Mouse (Mus musculus): ENCODE measurements at regions not wholly inside any gene's neighbourhood (a gene's known extent, or its start where the extent isn't known, plus 50 kb on each side); places are given as distances from the start of the nearest gene placed in this dataset.
"Not testable (repeated sequence)": the region's sequence is repeated elsewhere in the genome, so short reads cannot be mapped to it uniquely, and the experiment has no call there.

DNA sequence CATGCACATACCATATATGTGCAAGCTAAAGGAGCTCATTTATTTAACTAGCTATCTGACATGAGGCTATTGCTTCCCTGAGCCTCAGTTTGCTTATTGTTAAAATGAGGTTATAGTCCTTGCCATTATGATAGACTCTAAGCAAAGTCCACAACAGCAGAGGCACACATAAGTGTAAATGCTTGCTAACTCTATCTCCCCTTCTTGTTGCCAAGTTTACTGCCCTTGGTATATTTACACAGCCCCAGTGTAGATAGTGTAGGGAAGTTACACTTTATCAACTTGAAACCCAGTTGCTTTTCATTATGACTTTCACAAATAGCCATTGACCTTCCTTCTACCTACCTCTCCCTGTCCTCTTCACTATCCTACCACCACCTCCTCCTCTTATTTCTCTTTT, 782.6 kb upstream of the Agtr1b start:
- DNase-seq (ENCODE audit: low spot score in 2 of 2) = no peak

DNA sequence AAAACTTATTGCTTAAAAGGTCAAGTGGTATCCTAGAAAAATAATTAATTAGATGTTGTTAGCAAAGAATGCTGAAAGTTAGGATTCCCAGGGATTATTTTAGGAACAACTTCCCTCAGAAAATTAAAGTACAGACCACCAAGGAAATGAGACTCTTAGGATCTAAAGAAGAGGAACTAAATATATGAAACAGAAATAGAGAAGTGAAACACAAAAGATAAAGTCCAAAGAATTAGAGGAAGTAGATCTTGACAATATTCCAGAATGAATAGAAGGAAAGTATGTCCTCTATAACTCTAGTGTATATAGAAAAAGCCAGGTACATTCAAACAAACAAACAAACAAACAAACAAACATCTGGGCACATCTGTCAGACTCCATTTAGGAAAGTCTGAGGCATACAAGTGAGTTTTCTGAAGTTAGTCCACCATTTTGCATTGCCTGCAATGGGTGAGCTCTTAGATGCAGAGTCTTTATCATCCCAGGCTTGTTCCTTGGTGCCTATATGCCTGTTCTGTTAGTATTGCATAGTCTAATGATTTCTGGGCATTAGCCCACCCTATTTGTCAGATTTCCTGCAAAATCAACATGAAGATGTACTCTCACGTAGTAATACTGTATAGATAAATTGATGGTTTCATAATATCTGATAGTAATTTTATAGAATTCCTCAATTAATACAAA, 762.0 kb upstream of the Agtr1b start:
- no peak for DNase-seq (ENCODE audit: low spot score in 2 of 2)

DNA sequence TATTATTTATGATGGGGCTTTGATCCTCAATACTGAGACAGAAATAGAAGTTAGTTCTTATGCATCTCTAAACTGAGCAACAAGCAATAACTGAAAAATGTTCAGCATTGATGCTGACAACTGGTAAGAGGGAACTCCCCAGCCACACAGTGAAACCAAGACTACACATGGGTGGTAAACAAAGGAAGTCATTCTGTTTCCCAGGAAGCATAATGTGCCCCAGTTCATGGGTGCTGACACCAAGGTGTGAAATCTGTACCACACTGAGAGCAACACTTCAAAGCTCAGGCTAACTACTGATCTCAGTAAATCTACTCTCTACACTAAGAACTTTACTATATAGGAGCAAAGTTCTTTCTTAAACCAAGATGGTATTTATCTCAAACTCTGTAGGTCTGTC, 759.2 kb upstream of the Agtr1b start:
- DNase-seq (ENCODE audit: low spot score in 2 of 2) = no peak

DNA sequence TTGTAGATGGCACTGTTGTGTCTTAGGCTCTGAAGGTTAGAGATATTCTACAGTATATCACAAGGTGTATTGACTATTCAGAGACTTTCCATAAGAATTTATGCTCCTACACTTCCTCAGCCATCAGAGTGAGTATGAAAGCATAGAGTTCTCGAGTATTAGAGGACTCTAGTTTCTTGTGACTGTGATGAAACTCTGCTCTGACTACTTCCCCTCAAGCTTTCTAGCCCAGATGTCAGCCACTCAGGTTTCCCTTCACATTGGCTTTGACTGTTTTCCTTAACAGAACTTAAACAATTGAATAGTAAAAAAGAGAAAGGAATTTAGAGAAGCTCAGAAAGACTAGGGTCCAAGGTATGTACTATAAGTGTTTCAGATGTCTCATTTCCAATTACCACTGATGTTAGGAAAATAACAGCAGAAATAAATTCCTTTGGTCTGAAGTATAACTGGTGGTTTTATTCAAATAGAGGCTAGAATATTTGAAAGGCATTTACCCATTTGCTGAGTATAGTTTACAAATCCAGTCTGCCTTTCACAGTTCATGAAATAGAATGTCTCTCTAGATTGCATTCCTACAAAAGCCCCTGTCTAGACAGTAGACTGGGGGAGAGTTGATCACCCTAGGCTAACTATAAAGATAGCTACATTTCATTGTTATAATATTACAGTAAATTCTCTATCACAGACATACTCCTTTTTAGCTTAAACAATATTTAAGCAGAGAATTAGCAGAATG, 751.4 kb upstream of the Agtr1b start:
- DNase-seq (ENCODE audit: low spot score in 2 of 2) = no peak

DNA sequence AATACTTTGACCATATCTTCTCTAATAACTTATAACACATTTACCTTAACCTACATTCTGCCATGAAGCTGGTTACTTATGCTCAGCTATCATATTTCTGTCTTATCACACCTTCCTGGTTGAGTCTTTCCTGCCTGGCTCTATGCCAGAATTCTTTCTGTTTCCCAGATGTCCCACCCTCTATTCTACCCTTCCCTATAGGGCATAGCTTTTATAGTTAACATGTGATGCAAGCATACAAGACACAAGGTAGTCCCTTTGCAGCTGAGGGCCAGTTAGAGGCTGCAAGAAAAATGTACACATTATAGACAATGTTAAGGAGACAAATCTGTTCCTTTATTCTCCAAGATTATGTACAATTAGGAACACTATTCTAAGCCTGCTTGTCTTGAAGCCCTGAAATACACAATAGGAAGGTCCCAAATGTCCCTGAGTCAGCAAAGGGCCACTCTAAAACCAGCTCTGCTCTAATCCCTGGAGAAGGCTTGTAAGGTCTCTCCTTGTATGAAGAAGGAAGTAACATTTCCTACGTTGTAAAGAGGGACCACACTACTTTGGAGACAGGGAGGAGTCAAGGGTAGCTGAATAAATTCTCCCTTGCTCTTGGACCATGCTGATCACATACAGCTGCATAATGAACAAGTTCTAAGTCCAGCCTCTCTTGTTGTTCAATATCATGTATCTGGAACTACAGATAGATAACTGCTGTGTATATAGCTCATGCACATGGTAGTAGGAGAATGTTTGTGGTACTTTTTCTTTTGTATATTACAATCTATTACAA, 745.0 kb upstream of the Agtr1b start:
- DNase-seq (ENCODE audit: low spot score in 2 of 2) = no peak

DNA sequence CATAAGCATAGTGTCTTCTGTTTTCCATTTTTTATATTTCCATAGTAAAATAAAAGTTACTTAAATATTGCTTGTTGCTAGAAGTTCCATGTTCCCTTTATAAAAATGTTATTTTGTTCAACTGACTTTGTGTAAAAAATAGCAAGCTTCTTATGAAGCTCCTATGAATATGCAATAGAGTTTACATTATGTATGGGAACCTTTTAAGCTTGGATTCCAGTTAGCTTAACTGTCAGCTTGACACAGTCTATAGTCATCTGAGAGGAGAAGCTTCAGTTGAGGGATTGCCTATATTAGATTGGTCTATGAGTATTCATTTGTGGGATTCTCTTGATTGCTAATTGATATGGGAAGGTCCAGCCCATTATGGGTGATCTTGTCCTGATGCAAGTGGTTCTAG, 723.2 kb upstream of the Agtr1b start:
- no peak for DNase-seq (ENCODE audit: low spot score in 2 of 2)

- DNase-seq (ENCODE audit: low spot score in 2 of 2) = peak in 1 of 2 experiments; percentile 6
These were observed 719.4 kb upstream of the Agtr1b start for GRCm38 (mm10) chr3:21086426-21086825.

DNA sequence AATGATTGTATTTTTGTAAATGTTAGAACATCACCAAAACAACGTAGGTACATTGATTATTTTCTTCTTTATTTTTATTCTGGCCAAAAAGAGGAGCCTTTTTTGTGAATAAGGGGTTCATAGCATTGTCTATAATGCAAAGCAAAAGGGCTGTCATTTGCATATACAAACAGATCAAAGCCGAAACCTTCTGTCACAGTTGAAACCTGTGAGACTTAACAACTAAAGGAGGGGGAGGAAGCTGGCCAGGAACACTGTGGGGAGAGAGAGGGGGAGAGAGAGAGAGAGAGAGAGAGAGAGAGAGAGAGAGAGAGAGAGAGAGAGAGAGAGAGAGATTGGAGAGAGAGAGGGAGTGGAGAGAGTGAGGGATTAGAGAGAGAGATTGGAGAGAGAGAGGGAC, 710.6 kb upstream of the Agtr1b start:
- no peak for DNase-seq (ENCODE audit: low spot score in 2 of 2)

DNA sequence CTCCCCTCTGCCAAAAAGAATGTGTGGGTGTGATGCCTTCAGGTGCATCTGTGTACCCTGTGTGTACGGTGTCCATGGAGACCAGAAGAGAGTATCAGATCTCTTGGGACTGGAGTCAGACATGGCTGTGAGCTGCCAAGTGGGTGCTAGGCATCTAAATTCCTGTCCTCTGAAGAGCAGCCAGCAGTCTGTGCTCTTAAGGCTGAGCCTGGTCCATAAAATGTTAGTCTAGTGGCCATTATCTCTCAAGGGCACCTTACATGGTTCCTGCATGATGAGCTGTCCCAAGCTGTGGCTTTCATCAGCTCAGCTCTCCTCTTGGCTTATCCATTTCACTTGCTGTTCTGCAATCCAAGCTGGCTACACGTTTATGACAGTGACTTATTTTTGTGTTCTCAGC, 686.4 kb upstream of the Agtr1b start:
- not testable (repeated sequence) for DNase-seq (ENCODE audit: low spot score in 2 of 2)

GRCm38 (mm10) chr3:21049365-21049764, 682.4 kb upstream of the Agtr1b start:
- DNase-seq (ENCODE audit: low spot score in 2 of 2) = not testable (repeated sequence)

DNA sequence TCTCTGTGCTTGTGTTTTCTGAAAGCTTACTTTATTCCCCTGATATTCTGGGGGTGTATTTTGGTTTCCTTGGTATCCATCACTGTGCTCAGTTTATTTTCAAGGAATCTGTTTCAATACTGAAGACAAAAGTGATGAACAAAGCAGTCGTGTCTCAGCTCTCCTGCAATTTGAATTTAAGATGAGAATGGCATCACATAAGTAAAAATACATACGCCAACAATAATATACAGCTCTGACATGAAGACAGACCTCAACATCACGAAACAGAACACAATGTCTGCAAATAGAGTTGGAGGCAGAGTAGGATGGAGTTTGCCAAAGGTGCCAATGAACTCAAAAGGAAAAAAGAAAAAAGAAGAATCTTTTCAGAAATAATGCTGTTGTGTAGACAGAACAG, 679.0 kb upstream of the Agtr1b start:
- DNase-seq (ENCODE audit: low spot score in 2 of 2) = peak in 1 of 2 experiments; percentile 30

DNA sequence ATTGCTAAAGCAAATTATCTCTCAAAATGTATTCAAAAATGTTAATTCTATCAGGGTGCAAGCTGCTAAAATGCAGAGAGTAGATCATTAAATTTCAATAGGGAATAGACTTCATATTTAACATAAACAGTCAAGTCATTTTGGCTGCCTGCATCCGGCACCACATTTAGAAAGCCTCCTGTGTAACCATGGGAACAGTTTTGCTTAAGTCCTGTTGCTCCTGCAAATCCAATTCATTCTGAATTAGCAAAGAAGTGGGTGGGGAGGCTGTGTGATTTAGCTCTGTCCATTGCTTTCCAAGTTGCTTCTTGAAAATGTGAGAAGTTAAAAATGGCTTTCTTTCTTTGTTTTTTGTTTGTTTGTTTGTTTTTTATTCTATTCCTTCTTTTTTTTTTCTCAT, 658.9 kb upstream of the Agtr1b start:
- DNase-seq (ENCODE audit: low spot score in 2 of 2) = peak; percentile 38 to 72

- DNase-seq (ENCODE audit: low spot score in 2 of 2) = peak in 1 of 2 experiments; percentile 46
These were observed 654.0 kb upstream of the Agtr1b start for GRCm38 (mm10) chr3:21020946-21021345.

DNA sequence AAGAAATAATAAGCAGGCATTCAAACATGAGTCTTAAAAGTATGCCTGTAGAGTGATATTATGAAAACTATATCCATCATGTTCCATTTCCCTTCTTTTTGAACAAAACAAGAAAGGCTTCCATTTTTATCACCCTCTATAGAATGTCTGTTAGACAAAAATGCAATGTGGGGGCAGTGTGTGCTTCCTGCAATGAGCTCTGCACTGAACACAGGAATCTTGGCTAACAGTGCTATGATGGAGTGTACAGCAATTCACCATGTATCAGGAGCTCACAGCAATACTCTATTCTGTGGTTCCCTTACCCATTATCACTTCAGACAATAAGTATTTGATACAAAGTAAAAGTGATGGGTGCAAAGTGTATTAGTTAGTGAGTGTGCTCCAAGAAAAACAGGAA, 653.3 kb upstream of the Agtr1b start:
- DNase-seq (ENCODE audit: low spot score in 2 of 2) = no peak

DNA sequence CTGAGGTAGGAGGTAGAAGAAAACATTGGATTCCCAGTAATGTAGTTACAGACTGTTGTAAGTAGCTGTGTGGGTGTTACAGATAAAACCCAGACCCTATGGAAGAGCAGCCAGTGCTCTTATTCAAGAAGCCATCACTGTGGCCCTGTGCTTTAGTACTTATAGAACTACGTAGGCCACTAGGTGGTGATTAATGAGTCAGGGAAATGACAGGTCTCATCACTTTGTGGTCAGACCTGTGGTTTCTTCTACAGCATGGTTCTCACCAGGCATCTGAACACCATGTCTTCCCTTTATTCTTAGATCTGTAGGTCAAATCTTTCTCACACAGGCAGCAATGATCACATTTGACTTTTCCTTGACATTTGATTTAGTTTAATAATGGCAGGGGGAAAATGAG, 642.7 kb upstream of the Agtr1b start:
- DNase-seq (ENCODE audit: low spot score in 2 of 2) = no peak

- peak in 1 of 2 experiments; percentile 59 for DNase-seq (ENCODE audit: low spot score in 2 of 2)
These were observed 631.3 kb upstream of the Agtr1b start for GRCm38 (mm10) chr3:20998295-20998694.

GRCm38 (mm10) chr3:20989486-20989970, 622.6 kb upstream of the Agtr1b start:
- DNase-seq (ENCODE audit: low spot score in 2 of 2) = no peak

GRCm38 (mm10) chr3:20986942-20987341, 620.0 kb upstream of the Agtr1b start:
- DNase-seq (ENCODE audit: low spot score in 2 of 2) = no peak

DNA sequence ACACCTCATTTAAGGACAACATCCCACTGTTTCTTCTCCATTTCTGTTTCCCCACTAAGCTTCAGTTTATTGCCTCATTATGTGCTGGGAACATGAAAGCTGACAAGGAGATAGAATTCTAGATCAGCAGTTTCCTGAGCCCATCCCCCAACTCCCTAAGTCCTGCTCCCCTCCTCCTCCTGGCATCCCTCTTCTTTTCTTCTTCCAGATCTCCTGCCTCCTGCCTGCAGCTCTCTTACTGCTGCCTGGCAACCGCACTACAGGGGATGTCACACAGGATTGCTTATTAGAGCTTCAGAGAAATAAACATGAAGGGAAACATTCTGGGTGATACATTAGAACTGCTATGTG, 619.4 kb upstream of the Agtr1b start:
- peak; percentile 13 to 49 for DNase-seq (ENCODE audit: low spot score in 2 of 2)

- peak in 1 of 2 experiments; percentile 35 for DNase-seq (ENCODE audit: low spot score in 2 of 2)
These were observed 618.9 kb upstream of the Agtr1b start for GRCm38 (mm10) chr3:20985682-20986376.

- no peak for DNase-seq (ENCODE audit: low spot score in 2 of 2)
These were observed 617.2 kb upstream of the Agtr1b start for GRCm38 (mm10) chr3:20984146-20984545.

- DNase-seq (ENCODE audit: low spot score in 2 of 2) = no peak
These were observed 606.1 kb upstream of the Agtr1b start for GRCm38 (mm10) chr3:20973077-20973476.
